ENCODE assay signal across 35 mouse cellular contexts in the genomic region with DNA sequence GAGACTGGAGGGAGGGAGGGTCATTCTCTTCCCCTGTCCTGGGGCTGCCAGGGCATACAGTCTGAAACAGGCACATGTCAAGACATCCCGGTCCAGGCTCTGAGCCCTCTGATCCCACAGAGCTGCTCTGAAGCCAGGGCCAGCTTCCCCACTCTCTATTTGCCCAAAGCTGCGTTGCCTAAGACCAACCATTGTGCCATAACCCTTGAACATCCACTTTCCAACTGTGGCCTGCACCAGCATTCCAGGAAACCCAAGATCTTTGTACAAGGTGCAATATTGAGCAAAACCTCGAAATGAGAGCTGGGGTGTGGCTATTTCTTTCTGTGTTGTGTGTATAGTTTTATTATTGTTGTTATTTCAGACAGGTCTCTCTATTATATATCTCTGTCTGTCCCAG. TPM values are rescaled to one million over a fixed set of nuclear protein-coding genes. Genes with fewer than 3 reads are reported as not detected.
DNase-seq lines count a peak whose midpoint lies in the region; ATAC-seq and TF ChIP-seq lines count a peak whose summit lies in the region.
"Had no signal": no experiment of that assay in that cellular context is flagged by ENCODE, and none has a peak within 500 bp of the region (broad histone marks: within the 10 kb centered on the region; RNA-seq: fewer than 3 reads in every experiment).

No protein-coding gene starts in this region.

- TF ChIP-seq CTCF in liver, postnatal 0 days (IDR thresholded peaks at IDR 0.05; ENCODE audit: low read depth), result no peak

- peak; percentile 89 for ATAC-seq in liver, postnatal 0 days
- no peak for ATAC-seq in liver, embryonic 11.5 days (replicated peaks; ENCODE audit: low FRiP score)
- no peak for ATAC-seq in inflammation-experienced regulatory T-cells, adult 6 months
- ATAC-seq: activated CD4-positive, CD25-positive, alpha-beta regulatory T cell, adult 4 months; forebrain, embryonic 13.5 days; midbrain, embryonic 13.5 days had no signal

- no peak overlapping the region for H3K27ac ChIP-seq in liver, postnatal 0 days (ENCODE audit: low read depth)
- no peak overlapping the region for H3K27ac ChIP-seq in liver, embryonic 11.5 days (ENCODE audit: low read depth, low read length)
- H3K27ac ChIP-seq: embryonic facial prominence, embryonic 10.5 days; embryonic facial prominence, embryonic 15.5 days; forebrain, embryonic 13.5 days; hindbrain, embryonic 12.5 days; limb, embryonic 12.5 days; liver, embryonic 14.5 days; midbrain, embryonic 13.5 days; neural tube, embryonic 13.5 days had no signal

- H3K4me2 ChIP-seq in liver, postnatal 0 days (ENCODE audit: low read depth, low read length), result no peak overlapping the region
- no peak overlapping the region for H3K4me2 ChIP-seq in liver, embryonic 11.5 days
- H3K4me2 ChIP-seq: embryonic facial prominence, embryonic 15.5 days; forebrain, embryonic 13.5 days; heart, embryonic 11.5 days; hindbrain, embryonic 12.5 days; limb, embryonic 12.5 days; midbrain, embryonic 13.5 days; neural tube, embryonic 13.5 days had no signal

- peak; percentile 31; the same call in 1 of the 2 replicates for TF ChIP-seq EP300 in liver, postnatal 0 days (IDR thresholded peaks at IDR 0.05; ENCODE audit: low read depth)

- peak; percentile 37 for DNase-seq in adrenal gland, adult 2 months
- no peak for DNase-seq in adrenal gland, postnatal 25 days
- DNase-seq in liver, postnatal 0 days, result peak; percentile 50
- DNase-seq in liver, embryonic 11.5 days (ENCODE audit: low spot score), result no peak
- DNase-seq in lung, postnatal 25 days (ENCODE audit: low spot score), result peak; percentile 61
- DNase-seq in thymus, adult 18-20 months, result no peak
- DNase-seq: cerebellum, adult 8-10 months; cerebellum, postnatal 25 days; gastrocnemius, postnatal 25 days; heart, adult 18-20 months; heart, postnatal 36 days; kidney, adult 11 months; kidney, postnatal 25 days; thymus, postnatal 14 days had no signal

- WGBS in liver, postnatal 0 days (ENCODE audit: insufficient replicate concordance), result 34% methylated on average over 3 of the region's 3 CpGs
- 68% methylated on average over 3 of the region's 3 CpGs for WGBS in liver, embryonic 11.5 days

- no peak overlapping the region for H3K9ac ChIP-seq in liver, postnatal 0 days (replicated peaks)
- no peak overlapping the region for H3K9ac ChIP-seq in liver, embryonic 11.5 days (ENCODE audit: low read depth, low read length)
- H3K9ac ChIP-seq: embryonic facial prominence, embryonic 15.5 days; forebrain, embryonic 13.5 days; hindbrain, embryonic 12.5 days; limb, embryonic 12.5 days; liver, embryonic 14.5 days; midbrain, embryonic 13.5 days; neural tube, embryonic 13.5 days had no signal

- H3K4me1 ChIP-seq in liver, postnatal 0 days (ENCODE audit: insufficient read depth), result peaks cover 9% of the 10 kb centered on the region
- no peaks in the 10 kb centered on the region for H3K4me1 ChIP-seq in liver, embryonic 11.5 days (replicated peaks; ENCODE audit: control insufficient read depth, insufficient read depth, low read length)
- H3K4me1 ChIP-seq: embryonic facial prominence, embryonic 15.5 days; forebrain, embryonic 13.5 days; hindbrain, embryonic 12.5 days; limb, embryonic 12.5 days; midbrain, embryonic 13.5 days; neural tube, embryonic 13.5 days had no signal

- no peak overlapping the region for H3K4me3 ChIP-seq in liver, postnatal 0 days (ENCODE audit: low read depth, low read length)
- H3K4me3 ChIP-seq in liver, embryonic 11.5 days (ENCODE audit: low read depth, low read length), result no peak overlapping the region
- H3K4me3 ChIP-seq: embryonic facial prominence, embryonic 10.5 days; embryonic facial prominence, embryonic 15.5 days; forebrain, embryonic 13.5 days; hindbrain, embryonic 12.5 days; limb, embryonic 12.5 days; midbrain, embryonic 13.5 days; neural tube, embryonic 13.5 days had no signal

- H3K36me3 ChIP-seq in liver, postnatal 0 days (replicated peaks; ENCODE audit: insufficient read depth, low read length), result no peaks in the 10 kb centered on the region
- no peaks in the 10 kb centered on the region for H3K36me3 ChIP-seq in liver, embryonic 11.5 days (ENCODE audit: control insufficient read depth, insufficient read depth, low read length)
- H3K36me3 ChIP-seq: embryonic facial prominence, embryonic 10.5 days; embryonic facial prominence, embryonic 15.5 days; hindbrain, embryonic 12.5 days; limb, embryonic 12.5 days; midbrain, embryonic 13.5 days; neural tube, embryonic 13.5 days had no signal

- no peaks in the 10 kb centered on the region for H3K27me3 ChIP-seq in liver, postnatal 0 days (ENCODE audit: insufficient read depth, low read length)
- H3K27me3 ChIP-seq in liver, embryonic 11.5 days (replicated peaks; ENCODE audit: control insufficient read depth, insufficient read depth, low read length), result no peaks in the 10 kb centered on the region
- H3K27me3 ChIP-seq: CH12.LX; embryonic facial prominence, embryonic 15.5 days; forebrain, embryonic 13.5 days; hindbrain, embryonic 12.5 days; limb, embryonic 12.5 days; midbrain, embryonic 13.5 days; neural tube, embryonic 13.5 days had no signal

- 0 out of 2 replicates have a peak, but pooled peaks cover 2% of the 10 kb centered on the region for H3K9me3 ChIP-seq in liver, postnatal 0 days (ENCODE audit: low read length)
- H3K9me3 ChIP-seq in liver, embryonic 11.5 days (ENCODE audit: control insufficient read depth, low read length), result no peaks in the 10 kb centered on the region
- H3K9me3 ChIP-seq: embryonic facial prominence, embryonic 10.5 days; embryonic facial prominence, embryonic 15.5 days; forebrain, embryonic 13.5 days; hindbrain, embryonic 12.5 days; limb, embryonic 12.5 days; midbrain, embryonic 13.5 days; neural tube, embryonic 13.5 days had no signal

RNA-seq across cellular contexts. Expression of gene Tfrc, which starts 53.1 kb away (rescaled TPM):
- 10 to 100 TPM; 25.5 to 62.9 TPM for total RNA-seq in adrenal gland, adult 2 months (2021)
- polyA plus RNA-seq in adrenal gland, adult 2 months (2012; rRNA removed), result 0.99 and 1.2 TPM in 2 replicates
- 37.9 and 42.6 TPM in 2 replicates for total RNA-seq in adrenal gland, postnatal 25 days (2021)
- 85.1 and 103 TPM in 2 replicates for polyA plus RNA-seq in liver, postnatal 0 days (2015; fragmentation: Nextera tagmentation; extraction: Ambion mirVana)
- polyA plus RNA-seq in liver, embryonic 11.5 days (2014; fragmentation: Nextera tagmentation; extraction: Ambion mirVana), result 220 and 245 TPM in 2 replicates
- polyA plus RNA-seq in inflammation-experienced regulatory T-cells, adult 6 months (2017; shearing (Covaris generic)), result 10 to 100 TPM; 15.9 to 22.7 (median 17.9) TPM

RNA-seq across cellular contexts. Expression of gene Zdhhc19, which starts 59.5 kb away (rescaled TPM):
- total RNA-seq in adrenal gland, adult 2 months (2021), result not detected
- polyA plus RNA-seq in adrenal gland, adult 2 months (2012; rRNA removed), result not detected in 2 replicates
- total RNA-seq in adrenal gland, postnatal 25 days (2021), result not detected in 2 replicates
- not detected in 2 replicates for polyA plus RNA-seq in liver, postnatal 0 days (2015; fragmentation: Nextera tagmentation; extraction: Ambion mirVana)
- polyA plus RNA-seq in liver, embryonic 11.5 days (2014; fragmentation: Nextera tagmentation; extraction: Ambion mirVana), result not detected in 2 replicates
- polyA plus RNA-seq in inflammation-experienced regulatory T-cells, adult 6 months (2017; shearing (Covaris generic)), result under 1 TPM in 1 of 3 experiments, not detected in 2; 0.32 TPM
- total RNA-seq: CH12.LX; ES-E14; gastrocnemius, postnatal 25 days; heart, adult 18-20 months; heart, postnatal 36 days; layer of hippocampus, adult 18-20 months; layer of hippocampus, postnatal 10 days; left cerebral cortex, adult 18-20 months; left cerebral cortex, postnatal 14 days had no signal
- polyA plus RNA-seq: activated CD4-positive, CD25-positive, alpha-beta regulatory T cell, adult 4 months; C2C12; embryonic facial prominence, embryonic 10.5 days; embryonic facial prominence, embryonic 15.5 days; forebrain, embryonic 13.5 days; heart, embryonic 16.5 days; hindbrain, embryonic 12.5 days; kidney, embryonic 14.5 days; limb, embryonic 12.5 days; liver, embryonic 14.5 days; midbrain, embryonic 13.5 days; neural tube, embryonic 13.5 days; urinary bladder, adult 2 months had no signal

Comparison
In these comparisons a context has a peak if more than half of its experiments do, and no peak if none do; other contexts are left out.
1. DNase-seq: peak in adrenal gland, adult 2 months (single experiment), liver, postnatal 0 days (single experiment) and lung, postnatal 25 days (single experiment); none in adrenal gland, postnatal 25 days (single experiment), liver, embryonic 11.5 days (single experiment) and thymus, adult 18-20 months (0 of 2).